Mouse (Mus musculus) thymus, adult 2 months (tissue): ENCODE measurements around the gene Dars.

Experiments
- CTCF ChIP-seq: fragments of 200-500 bp; IDR thresholded peaks from 2 replicates; pipeline ENCODE4 v1.5.1; 2012; ENCODE audit warnings: mild to moderate bottlenecking, control low read depth, low read length, moderate library complexity, borderline replicate concordance; ENCODE audit not compliant: control insufficient read depth, poor library complexity, insufficient read depth; ENCODE audit errors: extremely low read depth
- POLR2A ChIP-seq: fragments of 200-500 bp; IDR thresholded peaks from 2 replicates; pipeline ENCODE4 v1.6.1; 2012; ENCODE audit warnings: mild to moderate bottlenecking, low read length, control low read depth, moderate library complexity; ENCODE audit not compliant: control insufficient read depth, poor library complexity, insufficient read depth; ENCODE audit errors: extremely low read depth

DNA sequence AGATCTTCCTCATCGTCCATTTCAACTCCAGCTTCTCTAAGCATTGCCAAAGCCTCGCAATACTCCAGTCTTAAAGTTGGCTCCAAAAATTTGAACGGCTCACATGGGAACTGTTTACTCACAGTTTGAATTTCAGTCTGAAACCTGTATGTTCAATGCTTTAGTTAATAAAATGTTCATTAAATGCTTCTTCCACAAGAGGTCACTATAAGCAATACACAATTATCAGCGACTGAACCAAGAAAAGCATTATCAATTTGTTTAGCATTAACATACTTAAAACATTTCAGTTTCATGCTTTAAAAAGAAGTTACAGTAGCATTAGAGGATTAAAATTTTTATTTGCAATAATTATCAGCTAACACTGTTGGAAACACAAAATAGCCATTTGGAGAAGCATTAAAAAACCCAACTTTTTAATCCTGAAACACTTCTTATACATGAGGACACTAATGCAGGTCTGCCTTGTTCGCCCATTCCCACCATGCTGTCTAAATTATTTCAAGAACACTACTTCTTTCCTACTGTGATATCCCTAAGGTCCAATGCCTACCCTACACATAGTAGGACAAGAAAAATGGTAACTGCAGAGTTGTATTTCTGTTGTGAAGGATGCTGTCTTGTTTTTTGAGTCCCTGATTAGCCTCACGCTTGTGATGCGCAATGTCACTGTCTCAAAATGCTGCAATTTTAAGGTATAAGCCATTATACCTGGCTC lies 44.9 kb downstream of the Dars start:
- no peak for TF ChIP-seq POLR2A
- TF ChIP-seq CTCF: no peak
